ENCODE assay signal across 9 mouse cellular contexts in the genomic region with DNA sequence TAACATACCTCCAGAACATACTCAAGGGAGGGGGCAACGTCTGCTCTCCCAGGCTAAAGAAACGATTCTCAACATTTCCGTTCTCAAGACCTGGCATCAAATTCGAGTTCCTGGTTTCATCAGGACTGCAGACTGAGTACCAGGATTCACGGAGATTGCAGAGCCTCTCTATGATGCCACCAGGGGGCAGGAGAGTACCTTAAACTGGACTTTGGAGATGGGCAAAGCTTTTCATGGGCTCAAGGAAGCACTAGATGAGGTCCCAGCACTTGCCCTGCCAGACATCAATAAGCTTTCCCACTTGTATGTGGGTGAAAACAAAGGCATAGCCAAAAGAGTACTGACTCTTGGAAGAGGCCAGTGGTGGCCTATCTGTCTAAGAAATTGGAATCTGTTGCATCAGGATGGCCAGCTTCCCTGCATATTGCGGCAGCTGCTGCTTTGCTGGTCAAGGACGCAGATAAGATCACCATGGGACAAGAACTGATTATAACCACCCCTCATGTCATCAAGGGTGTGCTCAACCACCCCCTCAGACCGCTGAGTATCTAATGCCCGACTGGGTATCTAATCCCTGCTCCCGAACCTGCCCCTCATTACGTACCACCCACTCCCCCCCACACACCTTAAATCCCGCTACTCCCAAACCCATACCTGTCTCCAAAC. TPM values are rescaled to one million over a fixed set of nuclear protein-coding genes. Genes with fewer than 3 reads are reported as not detected.
DNase-seq lines count a peak whose midpoint lies in the region; ATAC-seq and TF ChIP-seq lines count a peak whose summit lies in the region.
"Had no signal": no experiment of that assay in that cellular context is flagged by ENCODE, and none has a peak within 500 bp of the region (broad histone marks: within the 10 kb centered on the region; RNA-seq: fewer than 3 reads in every experiment).

No protein-coding gene starts in this region.

- peak; percentile 94 for TF ChIP-seq CTCF in kidney, postnatal 0 days (IDR thresholded peaks at IDR 0.05; ENCODE audit: low read depth)

- DNase-seq in 416B (ENCODE audit: low read depth) (peak; percentile 91), WW6 (ENCODE audit: low read depth, low spot score) (peak; percentile 45)
- DNase-seq in cerebellum, postnatal 36 days = peak; percentile 79 to 85
- peak; percentile 49 to 66 for DNase-seq in gastrocnemius, postnatal 36 days
- peak; percentile 95 for DNase-seq in kidney, postnatal 0 days (ENCODE audit: low spot score)
- peak; percentile 59 for DNase-seq in liver, embryonic 11.5 days (ENCODE audit: low spot score)
- peak; percentile 82 for DNase-seq in right cerebral cortex, adult 18-20 months
- peak; percentile 89 for DNase-seq in urinary bladder, postnatal 14 days (ENCODE audit: low spot score)

- 0 out of 2 replicates have a peak, but pooled peaks have one; percentile 50 for ATAC-seq in kidney, postnatal 0 days (replicated peaks; ENCODE audit: low FRiP score, low read depth)
- ATAC-seq in liver, embryonic 11.5 days (replicated peaks; ENCODE audit: low FRiP score) = no peak

- no peak overlapping the region for H3K4me2 ChIP-seq in kidney, postnatal 0 days (ENCODE audit: low read length)
- no peak overlapping the region for H3K4me2 ChIP-seq in liver, embryonic 11.5 days
- H3K4me2 ChIP-seq: heart, embryonic 13.5 days had no signal

- no peak overlapping the region for H3K27ac ChIP-seq in kidney, postnatal 0 days
- H3K27ac ChIP-seq in liver, embryonic 11.5 days (ENCODE audit: low read depth, low read length) = no peak overlapping the region
- H3K27ac ChIP-seq: heart, embryonic 13.5 days had no signal

- H3K4me3 ChIP-seq in kidney, postnatal 0 days (replicated peaks; ENCODE audit: low read depth, low read length) = no peak overlapping the region
- H3K4me3 ChIP-seq in liver, embryonic 11.5 days (ENCODE audit: low read depth, low read length) = no peak overlapping the region
- H3K4me3 ChIP-seq: heart, embryonic 13.5 days had no signal

- H3K4me1 ChIP-seq in kidney, postnatal 0 days (replicated peaks; ENCODE audit: insufficient read depth, low read length) = no peaks in the 10 kb centered on the region
- no peaks in the 10 kb centered on the region for H3K4me1 ChIP-seq in liver, embryonic 11.5 days (replicated peaks; ENCODE audit: control insufficient read depth, insufficient read depth, low read length)
- H3K4me1 ChIP-seq: heart, embryonic 13.5 days had no signal

- intact Hi-C loops in gastrocnemius, postnatal 36 days (cut with DNase I) = loop anchor here (5.0 kb wide), 2 partner anchors 117 to 242 kb away; partner anchors contain the start of gene Tekt5

- H3K36me3 ChIP-seq in kidney, postnatal 0 days (ENCODE audit: insufficient read depth, low read length) = no peaks in the 10 kb centered on the region
- H3K36me3 ChIP-seq in liver, embryonic 11.5 days (ENCODE audit: control insufficient read depth, insufficient read depth, low read length) = no peaks in the 10 kb centered on the region

- no peaks in the 10 kb centered on the region for H3K9me3 ChIP-seq in kidney, postnatal 0 days (replicated peaks; ENCODE audit: low read length)
- H3K9me3 ChIP-seq in liver, embryonic 11.5 days (ENCODE audit: control insufficient read depth, low read length) = no peaks in the 10 kb centered on the region
- H3K9me3 ChIP-seq: heart, embryonic 13.5 days had no signal

- no peak overlapping the region for H3K9ac ChIP-seq in kidney, postnatal 0 days (ENCODE audit: low read depth, low read length)
- no peak overlapping the region for H3K9ac ChIP-seq in liver, embryonic 11.5 days (ENCODE audit: low read depth, low read length)
- H3K9ac ChIP-seq: heart, embryonic 13.5 days had no signal

- 51% methylated on average over 12 of the region's 12 CpGs for WGBS in kidney, postnatal 0 days
- WGBS in liver, embryonic 11.5 days = 43% methylated on average over 12 of the region's 12 CpGs

- no peaks in the 10 kb centered on the region for H3K27me3 ChIP-seq in kidney, postnatal 0 days (ENCODE audit: insufficient read depth, low read length)
- no peaks in the 10 kb centered on the region for H3K27me3 ChIP-seq in liver, embryonic 11.5 days (replicated peaks; ENCODE audit: control insufficient read depth, insufficient read depth, low read length)

RNA-seq across cellular contexts. Expression of gene Emp2, which starts 33.3 kb away (rescaled TPM):
- 1 to 10 TPM; 4.3 to 4.9 TPM for total RNA-seq in gastrocnemius, postnatal 36 days (2021)
- 17.6 and 19.7 TPM in 2 replicates for polyA plus RNA-seq in kidney, postnatal 0 days (2015; fragmentation: Nextera tagmentation; extraction: Ambion mirVana)
- polyA plus RNA-seq in liver, embryonic 11.5 days (2014; fragmentation: Nextera tagmentation; extraction: Ambion mirVana) = 8.5 and 9.0 TPM in 2 replicates

Comparison
In these comparisons a context has a peak if more than half of its experiments do, and no peak if none do; other contexts are left out.
1. DNase-seq: peak in every context shown above with its lines; median percentile 95 in kidney, postnatal 0 days; 91 in 416B; 89 in urinary bladder, postnatal 14 days; 82 in cerebellum, postnatal 36 days; 82 in right cerebral cortex, adult 18-20 months; 59 in liver, embryonic 11.5 days; 58 in gastrocnemius, postnatal 36 days; 45 in WW6.